Mouse (Mus musculus) bone marrow, adult 2 months (tissue): ENCODE data around the gene Psmc3ip.

Experiments used
- CTCF ChIP-seq: fragments of 200-500 bp; IDR thresholded peaks from 2 replicates; pipeline ENCODE4 v1.5.1; 2011; ENCODE audit warnings: low read length, control low read depth; ENCODE audit not compliant: control insufficient read depth, insufficient read depth
- POLR2A ChIP-seq: fragments of 200-500 bp; IDR thresholded peaks from 2 replicates; pipeline ENCODE4 v1.6.1; 2011; ENCODE audit warnings: low read depth, mild to moderate bottlenecking, control low read depth, low read length, borderline replicate concordance; ENCODE audit not compliant: control insufficient read depth

GRCm38 (mm10) chr11:101084246-101084645 lies 11.0 kb downstream of the Psmc3ip start:
- TF ChIP-seq CTCF (no peak), POLR2A (no peak)
